Mouse (Mus musculus) stomach, postnatal 0 days (tissue): ENCODE measurements at regions not wholly inside any gene's neighbourhood (a gene's known extent, or its start where the extent isn't known, plus 50 kb on each side); places are given as distances from the start of the nearest gene placed in this dataset.

Experiments used
- ATAC-seq: fragments of 200-750 bp; cut with Nextera tagmentation; 2 replicates; pipeline ENCODE4 v1.8.0; 2017; ENCODE audit not compliant: low FRiP score, low TSS enrichment
- DNase-seq: peaks from one replicate; pipeline ENCODE4 v3.0.0-alpha.2; 2016; ENCODE audit warnings: low spot score
- H3K27ac ChIP-seq: fragments of 300-500 bp; sonication (generic); replicated peaks from 2 replicates; pipeline ENCODE4 v1.5.1; 2014; ENCODE audit warnings: mild to moderate bottlenecking, control low read depth
- H3K27me3 ChIP-seq: fragments of 300-500 bp; sonication (generic); 2 replicates; pipeline ENCODE4 v1.6.1; 2014; ENCODE audit warnings: low read length; ENCODE audit not compliant: control insufficient read depth, insufficient read depth
- H3K36me3 ChIP-seq: fragments of 300-500 bp; sonication (generic); 2 replicates; pipeline ENCODE4 v1.6.1; 2014; ENCODE audit warnings: low read length, mixed read lengths; ENCODE audit not compliant: control insufficient read depth, insufficient read depth
- H3K4me1 ChIP-seq: fragments of 300-500 bp; sonication (generic); replicated peaks from 2 replicates; pipeline ENCODE4 v1.6.1; 2014; ENCODE audit warnings: antibody characterized with exemption; ENCODE audit not compliant: control insufficient read depth, insufficient read depth
- H3K4me2 ChIP-seq: fragments of 300-500 bp; sonication (generic); replicated peaks from 2 replicates; pipeline ENCODE4 v1.6.1; 2014; ENCODE audit warnings: low read depth, mild to moderate bottlenecking, control low read depth, moderate library complexity
- H3K4me3 ChIP-seq: fragments of 300-500 bp; sonication (generic); 2 replicates; pipeline ENCODE4 v1.5.1; 2014; ENCODE audit warnings: low read depth, low read length, control low read depth
- H3K9ac ChIP-seq: fragments of 300-500 bp; sonication (generic); 2 replicates; pipeline ENCODE4 v1.6.1; 2014; ENCODE audit warnings: mild to moderate bottlenecking, low read length, control low read depth, mixed read lengths
- H3K9me3 ChIP-seq: fragments of 300-500 bp; sonication (generic); 2 replicates; pipeline ENCODE4 v1.6.1; 2016; ENCODE audit warnings: low read length; ENCODE audit not compliant: control insufficient read depth
- CTCF ChIP-seq: IDR thresholded peaks from 2 replicates; pipeline ENCODE4 v1.5.1; 2016; ENCODE audit warnings: antibody characterized with exemption, low read depth, mild to moderate bottlenecking, moderate library complexity
- EP300 ChIP-seq: optimal IDR thresholded peaks from 2 replicates; pipeline ENCODE3; 2016; ENCODE audit warnings: antibody characterized with exemption
- WGBS: fragments of 180-500 bp; shearing (Covaris S2); extraction: QIAGEN DNeasy Blood & Tissue Kit; methylation state at CpG from one replicate; pipeline ENCODE4 v1.1.7; 2014; 5-methylcytosine and 5-hydroxymethylcytosine counted together

GRCm38 (mm10) chr3:58146762-58147161, 267.8 kb upstream of the Tsc22d2 start:
- WGBS: 27% methylated on average over 1 of the region's 1 CpGs
- ATAC-seq: no peak
- TF ChIP-seq CTCF (no peak), EP300 (no peak)
- DNase-seq: no peak
- H3K9ac ChIP-seq: no peak overlapping the region
- no peak overlapping the region for H3K27ac ChIP-seq
- no peaks in the 10 kb centered on the region for H3K27me3 ChIP-seq
- H3K9me3 ChIP-seq: no peaks in the 10 kb centered on the region
- no peak overlapping the region for H3K4me2 ChIP-seq
- no peaks in the 10 kb centered on the region for H3K4me1 ChIP-seq
- no peaks in the 10 kb centered on the region for H3K36me3 ChIP-seq
- H3K4me3 ChIP-seq: no peak overlapping the region

GRCm38 (mm10) chr3:58153141-58153540, 261.4 kb upstream of the Tsc22d2 start:
- Histone ChIP-seq H3K27me3 (no peaks in the 10 kb centered on the region), H3K4me2 (no peak overlapping the region), H3K4me1 (no peaks in the 10 kb centered on the region), H3K9me3 (0 out of 2 replicates have a peak, but pooled peaks cover 3% of the 10 kb centered on the region), H3K9ac (no peak overlapping the region), H3K4me3 (no peak overlapping the region), H3K27ac (no peak overlapping the region), H3K36me3 (no peaks in the 10 kb centered on the region)
- no peak for DNase-seq
- TF ChIP-seq EP300 (no peak), CTCF (no peak)
- 61% methylated on average over 3 of the region's 3 CpGs for WGBS
- no peak for ATAC-seq

GRCm38 (mm10) chr3:58153874-58154756, 260.4 kb upstream of the Tsc22d2 start:
- WGBS: 81% methylated on average over 21 of the region's 21 CpGs
- TF ChIP-seq CTCF (no peak), EP300 (no peak)
- DNase-seq (no peak), ATAC-seq (no peak)
- no peak overlapping the region for H3K27ac ChIP-seq
- H3K9ac ChIP-seq: no peak overlapping the region
- H3K9me3 ChIP-seq: 0 out of 2 replicates have a peak, but pooled peaks cover 3% of the 10 kb centered on the region
- no peaks in the 10 kb centered on the region for H3K4me1 ChIP-seq
- H3K36me3 ChIP-seq: no peaks in the 10 kb centered on the region
- no peaks in the 10 kb centered on the region for H3K27me3 ChIP-seq
- H3K4me2 ChIP-seq: no peak overlapping the region
- H3K4me3 ChIP-seq: no peak overlapping the region

GRCm38 (mm10) chr3:58159384-58159783, 255.1 kb upstream of the Tsc22d2 start:
- Histone ChIP-seq H3K27ac (no peak overlapping the region), H3K27me3 (no peaks in the 10 kb centered on the region), H3K4me1 (no peaks in the 10 kb centered on the region), H3K4me3 (no peak overlapping the region), H3K4me2 (no peak overlapping the region), H3K36me3 (no peaks in the 10 kb centered on the region), H3K9me3 (0 out of 2 replicates have a peak, but pooled peaks cover 3% of the 10 kb centered on the region), H3K9ac (no peak overlapping the region)
- 56% methylated on average over 3 of the region's 3 CpGs for WGBS
- TF ChIP-seq EP300 (no peak), CTCF (peak; percentile 83)
- DNase-seq (no peak), ATAC-seq (no peak)

DNA sequence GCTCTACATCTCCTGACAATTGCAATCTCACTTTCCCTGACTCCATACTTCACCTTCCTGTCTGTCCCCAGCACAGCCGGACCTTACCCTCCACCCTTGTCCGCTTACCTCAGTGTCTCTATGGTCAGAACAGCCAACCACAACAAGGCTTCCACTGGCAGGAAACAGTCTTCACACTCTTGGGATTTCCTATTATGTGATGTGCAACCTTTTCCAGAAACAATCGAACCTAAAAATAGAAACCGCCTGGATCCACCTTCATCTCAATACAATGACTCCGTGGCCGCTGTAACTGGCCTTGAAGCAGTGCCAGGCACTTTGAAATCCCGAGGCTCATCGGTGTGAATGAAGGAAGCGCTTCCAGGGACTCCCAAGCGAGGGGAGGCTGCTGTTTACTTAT, 252.3 kb upstream of the Tsc22d2 start:
- no peak for TF ChIP-seq CTCF
- no peak for TF ChIP-seq EP300

GRCm38 (mm10) chr3:58163806-58164205, 250.7 kb upstream of the Tsc22d2 start:
- peak; percentile 70 for DNase-seq
- peak; percentile 99 for TF ChIP-seq CTCF
- TF ChIP-seq EP300: no peak
- no peak overlapping the region for H3K4me3 ChIP-seq
- peak; percentile 75 for ATAC-seq
- no peaks in the 10 kb centered on the region for H3K27me3 ChIP-seq
- no peaks in the 10 kb centered on the region for H3K9me3 ChIP-seq
- no peaks in the 10 kb centered on the region for H3K4me1 ChIP-seq
- H3K27ac ChIP-seq: no peak overlapping the region
- no peaks in the 10 kb centered on the region for H3K36me3 ChIP-seq
- 4% methylated on average over 10 of the region's 10 CpGs for WGBS
- no peak overlapping the region for H3K9ac ChIP-seq
- H3K4me2 ChIP-seq: no peak overlapping the region

More for the DNA sequence above, 252.3 kb upstream of the Tsc22d2 start:
- Histone ChIP-seq H3K4me3 (no peak overlapping the region), H3K4me2 (no peak overlapping the region), H3K9me3 (no peaks in the 10 kb centered on the region), H3K36me3 (no peaks in the 10 kb centered on the region), H3K4me1 (no peaks in the 10 kb centered on the region), H3K27me3 (no peaks in the 10 kb centered on the region), H3K27ac (no peak overlapping the region), H3K9ac (0 out of 2 replicates have a peak overlapping the region, but pooled peaks have one; percentile 18)
- 32% methylated on average over 10 of the region's 10 CpGs for WGBS
- DNase-seq (no peak), ATAC-seq (no peak)
